ENCODE assay signal across 8 mouse cellular contexts in the genomic region with DNA sequence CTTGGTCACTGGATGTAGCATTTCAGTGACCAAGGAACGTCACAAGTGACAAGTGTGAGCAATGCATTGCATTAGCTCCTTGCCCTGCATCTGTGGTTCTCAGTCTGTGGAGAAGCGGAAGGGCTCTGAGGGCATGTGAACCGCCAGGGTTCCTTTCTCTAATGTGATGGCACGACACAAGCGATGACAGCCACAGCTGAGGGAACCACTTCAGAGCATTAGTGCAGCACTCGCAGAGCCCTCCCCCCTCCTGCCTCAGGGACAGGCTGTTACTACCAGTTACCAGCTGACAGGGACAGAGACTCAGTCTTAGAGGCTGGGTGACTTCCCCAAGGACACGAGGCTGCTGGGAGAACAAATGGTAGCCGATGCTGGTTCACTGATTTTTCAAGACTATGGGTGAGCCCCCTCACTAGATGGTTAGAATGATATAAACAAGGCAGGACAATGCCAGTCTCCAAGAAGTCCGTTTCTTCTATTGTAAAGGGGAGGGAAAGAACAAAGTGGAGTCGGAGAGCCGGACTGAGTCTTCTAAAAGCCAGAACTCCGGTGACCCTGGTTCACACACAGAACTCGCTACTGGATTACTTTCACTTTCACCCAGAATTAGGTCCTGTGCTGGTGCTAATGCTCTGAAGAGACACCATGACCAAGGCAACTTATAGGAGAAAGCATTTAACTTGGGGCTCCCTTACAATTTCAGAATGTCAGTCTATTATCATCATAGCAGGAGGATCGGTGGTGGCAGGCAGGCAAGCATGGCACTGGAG. TPM values are rescaled to one million over a fixed set of nuclear protein-coding genes. Genes with fewer than 3 reads are reported as not detected.
DNase-seq lines count a peak whose midpoint lies in the region; ATAC-seq and TF ChIP-seq lines count a peak whose summit lies in the region.

No protein-coding gene starts in this region.

- DNase-seq in gastrocnemius, adult 18-20 months (ENCODE audit: low spot score): peak; percentile 67
- no peak for DNase-seq in gastrocnemius, postnatal 10 days
- peak; percentile 77 to 78 for DNase-seq in heart, adult 9 months (ENCODE audit: low spot score in 2 of 2)
- DNase-seq in kidney, adult 18-20 months: peak; percentile 44
- DNase-seq in thymus, adult 2 months: peak; percentile 64

- H3K9me3 ChIP-seq in liver, embryonic 16.5 days (replicated peaks; ENCODE audit: control insufficient read depth, low read length): no peaks in the 10 kb centered on the region

- H3K4me1 ChIP-seq in cortical plate, adult 2 months (ENCODE audit: control insufficient read depth, insufficient read depth, low read length): peaks cover 4% of the 10 kb centered on the region
- peaks cover 29% of the 10 kb centered on the region for H3K4me1 ChIP-seq in liver, embryonic 16.5 days (ENCODE audit: control insufficient read depth, low read depth, low read length)
- H3K4me1 ChIP-seq in thymus, adult 2 months (replicated peaks; ENCODE audit: control insufficient read depth, insufficient read depth, low read length): peaks cover 28% of the 10 kb centered on the region

- no peak for TF ChIP-seq POLR2A in cortical plate, adult 2 months (IDR thresholded peaks at IDR 0.05; ENCODE audit: extremely low read depth, insufficient read depth, low read length)
- no peak for TF ChIP-seq POLR2A in thymus, adult 2 months (IDR thresholded peaks at IDR 0.05; ENCODE audit: control insufficient read depth, extremely low read depth, insufficient read depth, low read length, poor library complexity)

- WGBS in liver, embryonic 16.5 days (ENCODE audit: insufficient replicate concordance): 28% methylated on average over 14 of the region's 14 CpGs
- WGBS in thymus, adult 2 months: 8% methylated on average over 14 of the region's 14 CpGs

- no peak overlapping the region for H3K4me3 ChIP-seq in cortical plate, adult 2 months (ENCODE audit: insufficient read depth, low read length)
- peak overlapping the region; percentile 32 for H3K4me3 ChIP-seq in liver, embryonic 16.5 days (ENCODE audit: low read depth, low read length)
- H3K4me3 ChIP-seq in thymus, adult 2 months (ENCODE audit: control insufficient read depth, insufficient read depth, low read length): peak overlapping the region; percentile 22

- no peak for TF ChIP-seq CTCF in cortical plate, adult 2 months (IDR thresholded peaks at IDR 0.05; ENCODE audit: extremely low read depth, insufficient read depth, low read length)
- no peak for TF ChIP-seq CTCF in thymus, adult 2 months (IDR thresholded peaks at IDR 0.05; ENCODE audit: borderline replicate concordance, control insufficient read depth, extremely low read depth, insufficient read depth, low read length, poor library complexity)

- H3K27ac ChIP-seq in cortical plate, adult 2 months (ENCODE audit: insufficient read depth, low read length): peak overlapping the region; percentile 62; the same call in 1 of the 2 replicates
- peak overlapping the region; percentile 4; the same call in 1 of the 2 replicates for H3K27ac ChIP-seq in liver, embryonic 16.5 days (ENCODE audit: low read length)
- no peak overlapping the region for H3K27ac ChIP-seq in thymus, adult 2 months (ENCODE audit: control insufficient read depth, insufficient read depth, low read length)

- no peak overlapping the region for H3K9ac ChIP-seq in liver, embryonic 16.5 days (ENCODE audit: low read depth, low read length)

- H3K36me3 ChIP-seq in liver, embryonic 16.5 days (ENCODE audit: control insufficient read depth, insufficient read depth): no peaks in the 10 kb centered on the region
- no peaks in the 10 kb centered on the region for H3K36me3 ChIP-seq in thymus, adult 2 months (ENCODE audit: control insufficient read depth, insufficient read depth, low read length)

- ATAC-seq in liver, embryonic 16.5 days (ENCODE audit: low read depth): peak; percentile 63
- ATAC-seq in monocyte, adult 5-6 weeks (replicated peaks; ENCODE audit: insufficient number of reproducible peaks, low FRiP score, low TSS enrichment, poor library complexity, severe bottlenecking): peak; percentile 89

- H3K4me2 ChIP-seq in liver, embryonic 16.5 days (ENCODE audit: low read depth, low read length): peak overlapping the region; percentile 55

- H3K27me3 ChIP-seq in liver, embryonic 16.5 days (ENCODE audit: control insufficient read depth, insufficient read depth, low read depth, low read length): peaks cover 3% of the 10 kb centered on the region; the same call in 1 of the 2 replicates
- no peaks in the 10 kb centered on the region for H3K27me3 ChIP-seq in thymus, adult 2 months (ENCODE audit: control insufficient read depth, insufficient read depth, low read length)

RNA-seq across cellular contexts. Expression of gene Ston2, which starts 21.7 kb away (rescaled TPM):
- 10 to 100 TPM; 69.6 to 75.4 TPM for total RNA-seq in gastrocnemius, adult 18-20 months (2021)
- 10 to 100 TPM; 42.7 to 51.4 TPM for total RNA-seq in gastrocnemius, postnatal 10 days (2021)
- 11.3 and 11.6 TPM in 2 replicates for polyA plus RNA-seq in cortical plate, adult 2 months (2012; rRNA removed)
- polyA plus RNA-seq in liver, embryonic 16.5 days (2015; fragmentation: Nextera tagmentation; extraction: Ambion mirVana): 10.6 and 10.8 TPM in 2 replicates
- total RNA-seq in monocyte, adult 5-6 weeks (2017): 8.6 to 25.7 TPM (median 13.4 TPM) in 3 replicates
- 17.5 and 20.3 TPM in 2 replicates for polyA plus RNA-seq in thymus, adult 2 months (2012; rRNA removed)
